Mouse (Mus musculus) testis, adult 2 months (tissue): ENCODE measurements at regions not wholly inside any gene's neighbourhood (a gene's known extent, or its start where the extent isn't known, plus 50 kb on each side); places are given as distances from the start of the nearest gene placed in this dataset.

Source experiments
- CTCF ChIP-seq: fragments of 200-500 bp; IDR thresholded peaks from 2 replicates; pipeline ENCODE4 v1.5.1; 2012; ENCODE audit warnings: low read depth, mild to moderate bottlenecking, inconsistent platforms, low read length, moderate library complexity; ENCODE audit not compliant: control insufficient read depth, insufficient read depth, insufficient replicate concordance
- POLR2A ChIP-seq: fragments of 200-500 bp; IDR thresholded peaks from 2 replicates; pipeline ENCODE4 v1.6.1; 2012; ENCODE audit warnings: low read depth, mild to moderate bottlenecking, inconsistent platforms, low read length, moderate library complexity; ENCODE audit not compliant: control insufficient read depth

DNA sequence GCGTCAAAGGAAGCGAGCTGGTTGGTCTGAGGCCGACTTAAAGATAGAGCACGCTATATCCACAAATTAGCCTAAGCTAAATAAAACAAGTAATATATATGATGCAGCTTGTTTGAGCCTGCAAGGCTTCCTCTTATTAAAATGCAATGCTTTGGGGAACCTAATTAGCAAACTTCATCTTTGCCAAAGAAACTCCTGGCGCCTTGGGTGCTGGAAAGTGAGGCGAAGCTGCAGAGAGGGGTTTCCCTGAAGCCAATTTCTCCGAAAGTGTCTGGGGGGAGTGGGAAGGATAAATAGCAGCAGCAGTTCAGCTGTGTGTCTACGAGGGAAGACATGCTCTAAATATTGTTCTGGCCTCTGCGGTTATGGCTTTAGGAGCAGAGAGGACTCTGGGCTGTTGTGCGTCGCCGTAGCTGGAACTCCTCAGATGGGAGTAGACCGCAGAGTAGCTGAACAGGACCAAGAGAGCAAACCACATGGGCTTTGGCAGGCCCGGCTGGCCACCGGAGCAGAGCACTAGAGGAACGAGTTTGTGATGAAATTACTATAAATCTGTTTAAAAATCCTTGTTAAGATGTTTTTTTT is 251.0 kb downstream of the Map2k4 start:
- no peak for TF ChIP-seq POLR2A
- no peak for TF ChIP-seq CTCF
